Mouse (Mus musculus) neural tube, embryonic 13.5 days (tissue): ENCODE results near the gene Nrg4. TPM values are rescaled to one million over a fixed set of nuclear protein-coding genes. Genes with fewer than 3 reads are reported as not detected.
A peak's percentile ranks its signal among the peaks of the same experiment; 100 is the strongest.
"Not testable (repeated sequence)": the region's sequence is repeated elsewhere in the genome, so short reads cannot be mapped to it uniquely, and the experiment has no call there.

Source experiments
- ATAC-seq: fragments of 200-750 bp; cut with Nextera tagmentation; 2 replicates; pipeline ENCODE4 v1.8.0; 2017; ENCODE audit warnings: low read depth, mild to moderate bottlenecking, moderate TSS enrichment, moderate library complexity
- H3K27ac ChIP-seq: fragments of 300-500 bp; sonication (generic); replicated peaks from 2 replicates; pipeline ENCODE4 v1.5.1; 2015; ENCODE audit warnings: moderate library complexity, mild to moderate bottlenecking, inconsistent platforms
- H3K27me3 ChIP-seq: fragments of 300-500 bp; sonication (generic); 2 replicates; pipeline ENCODE4 v1.6.1; 2015; ENCODE audit warnings: mild to moderate bottlenecking, inconsistent platforms
- H3K36me3 ChIP-seq: fragments of 300-500 bp; sonication (generic); 2 replicates; pipeline ENCODE4 v1.6.1; 2015; ENCODE audit warnings: mild to moderate bottlenecking, inconsistent platforms
- H3K4me1 ChIP-seq: fragments of 300-500 bp; sonication (generic); replicated peaks from 2 replicates; pipeline ENCODE4 v1.6.1; 2015; ENCODE audit warnings: inconsistent platforms
- H3K4me2 ChIP-seq: fragments of 300-500 bp; sonication (generic); 2 replicates; pipeline ENCODE4 v1.6.1; 2015; ENCODE audit warnings: inconsistent platforms, mild to moderate bottlenecking, moderate library complexity
- H3K4me3 ChIP-seq: fragments of 300-500 bp; sonication (generic); 2 replicates; pipeline ENCODE4 v1.5.1; 2015; ENCODE audit warnings: mild to moderate bottlenecking, inconsistent platforms
- H3K9ac ChIP-seq: fragments of 300-500 bp; sonication (generic); 2 replicates; pipeline ENCODE4 v1.6.1; 2015; ENCODE audit warnings: moderate library complexity, mild to moderate bottlenecking, inconsistent platforms
- H3K9me3 ChIP-seq: fragments of 300-500 bp; sonication (generic); 2 replicates; pipeline ENCODE4 v1.6.1; 2016; ENCODE audit warnings: inconsistent platforms
- WGBS: fragments of 180-500 bp; shearing (Covaris S2); methylation state at CpG from one replicate; pipeline ENCODE4 v1.1.7; 2015; 5-methylcytosine and 5-hydroxymethylcytosine counted together
- polyA plus RNA-seq: library from polyadenylated mRNA; unstranded; fragments of >200 nt; fragmentation: Nextera tagmentation; extraction: Ambion mirVana; gene quantifications from 2 replicates; pipeline ENCODE4 v1.2.1, GENCODE M21; 2015

The Nrg4 gene
- polyA plus RNA-seq, 1 experiment from 2014 or later = 1.1 TPM

DNA sequence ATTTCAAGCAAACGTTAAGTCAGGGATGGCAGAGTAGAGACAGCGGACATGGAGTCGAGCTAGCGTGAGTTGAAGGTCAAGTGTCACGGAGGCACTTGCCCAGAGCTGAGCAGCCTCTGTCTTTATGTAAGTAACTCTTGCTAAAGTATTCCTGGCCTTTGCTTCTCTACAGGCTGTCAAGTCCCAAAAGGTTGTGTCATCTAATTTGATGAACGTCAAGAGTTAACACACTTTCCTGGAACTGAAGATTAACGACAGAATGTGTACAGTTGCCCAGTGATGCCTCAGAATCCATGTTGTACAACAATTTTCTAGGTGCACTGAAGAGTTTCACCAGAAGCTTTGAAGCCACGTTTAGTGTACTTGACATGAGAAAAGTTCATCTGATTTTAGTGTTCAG, 80.2 kb downstream of the Nrg4 start:
- no peak for ATAC-seq
- no peak overlapping the region for H3K27ac ChIP-seq
- 75% methylated on average over 8 of the region's 8 CpGs for WGBS
- 0 out of 2 replicates have a peak, but pooled peaks cover 2% of the 10 kb centered on the region for H3K27me3 ChIP-seq
- H3K36me3 ChIP-seq = no peaks in the 10 kb centered on the region
- H3K9ac ChIP-seq = no peak overlapping the region
- H3K4me2 ChIP-seq = no peak overlapping the region
- no peaks in the 10 kb centered on the region for H3K4me1 ChIP-seq
- no peaks in the 10 kb centered on the region for H3K9me3 ChIP-seq
- H3K4me3 ChIP-seq = no peak overlapping the region

DNA sequence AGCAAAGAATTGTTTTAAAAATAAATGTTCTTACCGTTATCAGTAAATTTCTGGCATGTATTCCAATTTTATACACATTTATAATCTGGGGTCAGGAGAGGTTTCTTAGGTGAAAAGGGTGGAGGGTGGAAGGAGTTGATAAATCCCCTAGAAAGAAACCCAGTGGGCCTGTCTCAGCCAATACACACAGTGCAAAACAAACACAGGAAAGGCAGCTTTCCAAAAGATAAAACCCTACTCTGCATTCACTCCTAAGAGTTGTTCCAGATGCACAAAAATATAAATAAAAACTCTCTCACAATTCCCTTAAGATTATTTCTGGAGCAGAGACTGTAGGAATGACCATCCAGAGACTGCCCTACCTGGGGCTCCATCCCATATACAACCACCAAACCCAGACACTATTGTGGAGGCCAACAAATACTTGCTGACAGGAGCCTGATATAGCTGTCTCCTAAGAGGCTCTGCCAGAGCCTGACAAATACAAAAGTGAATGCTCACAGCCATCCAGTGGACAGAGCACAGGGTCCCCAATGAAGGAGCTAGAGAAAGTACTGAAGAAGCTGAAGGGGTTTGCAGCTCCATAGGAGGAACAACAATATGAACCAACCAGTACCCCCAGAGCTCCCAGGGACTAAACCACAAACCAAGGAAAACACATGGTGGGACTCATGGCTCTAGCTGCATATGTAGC, 81.4 kb downstream of the Nrg4 start:
- ATAC-seq, H3K9ac ChIP-seq, H3K4me2 ChIP-seq, H3K36me3 ChIP-seq, H3K27me3 ChIP-seq, H3K4me1 ChIP-seq, H3K4me3 ChIP-seq, H3K27ac ChIP-seq, H3K9me3 ChIP-seq: not testable (repeated sequence)
- 93% methylated on average over 1 of the region's 1 CpGs for WGBS

GRCm38 (mm10) chr9:55244079-55244478, 82.6 kb downstream of the Nrg4 start:
- 74% methylated on average over 3 of the region's 3 CpGs for WGBS
- Histone ChIP-seq H3K36me3 (no peaks in the 10 kb centered on the region), H3K4me2 (no peak overlapping the region), H3K4me3 (no peak overlapping the region), H3K27me3 (0 out of 2 replicates have a peak, but pooled peaks cover 2% of the 10 kb centered on the region), H3K9ac (no peak overlapping the region), H3K27ac (no peak overlapping the region), H3K9me3 (no peaks in the 10 kb centered on the region), H3K4me1 (no peaks in the 10 kb centered on the region)
- ATAC-seq = no peak

GRCm38 (mm10) chr9:55243280-55243679, 83.4 kb downstream of the Nrg4 start:
- Histone ChIP-seq H3K4me3 (no peak overlapping the region), H3K36me3 (no peaks in the 10 kb centered on the region), H3K9me3 (no peaks in the 10 kb centered on the region), H3K4me1 (no peaks in the 10 kb centered on the region), H3K4me2 (no peak overlapping the region), H3K27me3 (0 out of 2 replicates have a peak, but pooled peaks cover 2% of the 10 kb centered on the region), H3K9ac (no peak overlapping the region), H3K27ac (no peak overlapping the region)
- ATAC-seq = no peak
- WGBS = 79% methylated on average over 3 of the region's 3 CpGs

GRCm38 (mm10) chr9:55241863-55242685, 84.6 kb downstream of the Nrg4 start:
- H3K9ac ChIP-seq = no peak overlapping the region
- WGBS = 43% methylated on average over 24 of the region's 24 CpGs

GRCm38 (mm10) chr9:55240852-55241251, 85.8 kb downstream of the Nrg4 start:
- H3K9ac ChIP-seq = no peak overlapping the region
- H3K4me3 ChIP-seq = no peak overlapping the region
- no peaks in the 10 kb centered on the region for H3K9me3 ChIP-seq
- H3K36me3 ChIP-seq = no peaks in the 10 kb centered on the region
- ATAC-seq = no peak
- no peak overlapping the region for H3K4me2 ChIP-seq
- H3K27ac ChIP-seq = no peak overlapping the region
- H3K4me1 ChIP-seq = no peaks in the 10 kb centered on the region
- H3K27me3 ChIP-seq = 0 out of 2 replicates have a peak, but pooled peaks cover 2% of the 10 kb centered on the region
- 89% methylated on average over 5 of the region's 5 CpGs for WGBS

More at GRCm38 (mm10) chr9:55241863-55242685, 84.6 kb downstream of the Nrg4 start:
- peak overlapping the region; percentile 17 for H3K4me3 ChIP-seq
- peak overlapping the region; percentile 47 for H3K4me2 ChIP-seq
- H3K27ac ChIP-seq = no peak overlapping the region
- H3K27me3 ChIP-seq = 0 out of 2 replicates have a peak, but pooled peaks cover 2% of the 10 kb centered on the region
- H3K4me1 ChIP-seq = no peaks in the 10 kb centered on the region
- no peak for ATAC-seq
- H3K9me3 ChIP-seq = no peaks in the 10 kb centered on the region
- H3K36me3 ChIP-seq = no peaks in the 10 kb centered on the region

DNA sequence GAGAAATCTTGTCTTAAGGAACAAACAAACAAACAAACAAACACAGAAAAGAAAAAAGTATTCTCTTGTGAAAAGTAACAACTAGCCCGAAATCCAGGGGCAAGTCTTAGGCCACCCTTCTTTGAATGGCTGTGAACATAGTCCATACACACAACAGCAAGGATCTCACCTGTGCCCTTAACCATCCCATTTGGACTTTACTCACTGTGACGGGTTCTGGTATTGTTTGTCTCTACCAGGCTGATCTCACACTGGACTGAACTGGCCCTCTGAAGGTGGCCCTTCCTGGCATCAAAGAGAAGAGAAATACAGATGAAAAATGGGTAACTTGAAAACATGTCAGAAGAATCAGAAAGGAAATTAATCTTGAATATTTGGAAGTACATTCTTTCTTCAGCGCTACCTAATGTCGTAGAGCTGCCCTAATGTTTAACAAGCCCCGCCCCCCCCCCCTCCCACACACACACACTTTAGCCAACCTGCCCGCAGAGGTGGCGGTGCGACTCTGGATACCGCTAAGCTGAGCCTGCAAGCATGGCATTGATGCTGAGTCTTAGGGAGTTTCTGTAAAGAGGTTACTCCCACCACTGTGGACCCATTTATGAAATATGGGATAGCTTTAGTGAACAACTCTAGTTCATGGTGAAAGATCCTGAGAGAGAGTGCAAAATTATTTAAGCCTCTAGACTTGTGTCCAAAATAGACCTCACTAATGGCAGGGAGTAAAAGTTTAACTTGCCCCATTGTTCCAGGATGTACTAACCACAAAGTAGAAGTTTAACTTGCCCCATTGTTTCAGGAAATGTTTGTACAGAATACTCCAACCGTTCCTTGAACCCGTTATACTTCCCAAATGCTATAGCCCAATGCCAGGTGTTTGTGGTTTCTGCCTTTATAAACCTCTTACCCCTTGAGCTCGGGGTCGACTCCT, 90.1 kb downstream of the Nrg4 start:
- H3K9me3 ChIP-seq = no peaks in the 10 kb centered on the region
- H3K4me3 ChIP-seq = no peak overlapping the region
- H3K27ac ChIP-seq = no peak overlapping the region
- no peak overlapping the region for H3K9ac ChIP-seq
- WGBS = 74% methylated on average over 13 of the region's 13 CpGs
- no peak overlapping the region for H3K4me2 ChIP-seq
- H3K27me3 ChIP-seq = no peaks in the 10 kb centered on the region
- H3K4me1 ChIP-seq = no peaks in the 10 kb centered on the region
- no peak for ATAC-seq
- no peaks in the 10 kb centered on the region for H3K36me3 ChIP-seq

DNA sequence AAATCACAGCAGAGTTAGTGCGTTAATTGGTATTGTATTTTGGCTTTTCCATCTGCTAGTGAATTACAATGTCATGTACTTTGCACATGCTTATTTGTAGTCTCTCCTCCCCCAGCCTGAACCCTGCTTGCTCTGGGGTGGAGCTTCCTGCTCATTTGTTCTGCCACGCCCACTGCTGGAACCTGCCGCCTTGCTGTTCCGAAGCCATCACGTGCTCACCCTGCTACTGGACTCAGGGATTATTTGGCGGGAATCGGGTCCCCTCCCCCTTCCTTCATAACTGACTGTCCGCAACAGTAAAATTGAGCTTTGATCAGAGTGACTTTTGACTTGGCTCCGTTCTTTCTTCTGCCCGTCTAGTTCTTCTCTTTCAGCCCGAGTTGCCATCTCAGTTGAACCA, 93.6 kb downstream of the Nrg4 start:
- WGBS = 69% methylated on average over 11 of the region's 11 CpGs
- not testable (repeated sequence) for H3K27ac ChIP-seq, H3K36me3 ChIP-seq, H3K27me3 ChIP-seq, H3K4me3 ChIP-seq, ATAC-seq, H3K4me2 ChIP-seq, H3K9me3 ChIP-seq, H3K9ac ChIP-seq, H3K4me1 ChIP-seq

DNA sequence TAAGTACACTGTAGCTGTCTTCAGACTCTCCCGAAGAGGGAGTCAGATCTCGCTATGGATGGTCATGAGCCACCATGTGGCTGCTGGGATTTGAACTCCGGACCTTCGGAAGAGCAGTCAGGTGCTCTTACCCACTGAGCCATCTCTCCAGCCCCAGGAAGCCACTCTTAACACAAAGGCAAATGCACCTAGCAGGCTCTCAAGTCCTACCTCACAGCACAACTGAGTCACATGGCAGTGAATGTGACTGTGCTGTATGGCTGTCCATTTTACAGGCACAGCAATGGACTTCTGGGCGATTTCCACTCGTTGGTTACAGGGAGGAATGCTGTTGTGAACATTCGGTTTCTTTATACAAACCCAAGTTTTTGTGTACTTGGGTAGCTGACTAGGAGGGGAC, 94.1 kb downstream of the Nrg4 start:
- no peaks in the 10 kb centered on the region for H3K36me3 ChIP-seq
- no peak overlapping the region for H3K27ac ChIP-seq
- no peaks in the 10 kb centered on the region for H3K9me3 ChIP-seq
- no peaks in the 10 kb centered on the region for H3K4me1 ChIP-seq
- no peak overlapping the region for H3K4me3 ChIP-seq
- no peak for ATAC-seq
- H3K9ac ChIP-seq = no peak overlapping the region
- 87% methylated on average over 7 of the region's 7 CpGs for WGBS
- H3K4me2 ChIP-seq = no peak overlapping the region
- H3K27me3 ChIP-seq = no peaks in the 10 kb centered on the region

DNA sequence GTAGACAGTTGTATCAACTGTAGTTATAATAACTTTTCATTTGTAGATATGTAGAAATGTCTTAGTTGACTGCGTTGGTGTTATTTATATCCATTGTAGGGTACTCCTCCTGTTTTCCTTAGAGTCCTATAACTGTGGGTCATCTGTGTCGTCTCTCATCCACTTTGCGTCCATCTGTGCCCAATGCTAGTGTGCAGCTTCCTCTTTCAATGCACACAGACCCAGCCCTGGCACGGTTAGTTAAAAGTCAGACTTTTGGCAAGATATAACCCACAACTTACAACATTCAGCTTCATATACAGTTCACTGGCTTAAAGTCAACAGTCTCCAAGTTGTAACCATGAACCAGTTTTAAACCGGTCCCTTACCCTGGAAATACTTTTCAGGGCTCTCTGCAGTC, 94.5 kb downstream of the Nrg4 start:
- H3K4me1 ChIP-seq = no peaks in the 10 kb centered on the region
- H3K4me2 ChIP-seq = no peak overlapping the region
- ATAC-seq = no peak
- H3K27me3 ChIP-seq = no peaks in the 10 kb centered on the region
- H3K9ac ChIP-seq = no peak overlapping the region
- no peak overlapping the region for H3K27ac ChIP-seq
- no peaks in the 10 kb centered on the region for H3K36me3 ChIP-seq
- WGBS = 94% methylated on average over 5 of the region's 5 CpGs
- H3K9me3 ChIP-seq = no peaks in the 10 kb centered on the region
- no peak overlapping the region for H3K4me3 ChIP-seq

- Histone ChIP-seq H3K9ac (no peak overlapping the region), H3K4me3 (no peak overlapping the region), H3K4me2 (no peak overlapping the region), H3K27ac (no peak overlapping the region), H3K9me3 (no peaks in the 10 kb centered on the region), H3K36me3 (no peaks in the 10 kb centered on the region), H3K27me3 (no peaks in the 10 kb centered on the region), H3K4me1 (no peaks in the 10 kb centered on the region)
- WGBS = 68% methylated on average over 6 of the region's 6 CpGs
- ATAC-seq = no peak
Observed at GRCm38 (mm10) chr9:55231544-55231943, 95.1 kb downstream of the Nrg4 start.

DNA sequence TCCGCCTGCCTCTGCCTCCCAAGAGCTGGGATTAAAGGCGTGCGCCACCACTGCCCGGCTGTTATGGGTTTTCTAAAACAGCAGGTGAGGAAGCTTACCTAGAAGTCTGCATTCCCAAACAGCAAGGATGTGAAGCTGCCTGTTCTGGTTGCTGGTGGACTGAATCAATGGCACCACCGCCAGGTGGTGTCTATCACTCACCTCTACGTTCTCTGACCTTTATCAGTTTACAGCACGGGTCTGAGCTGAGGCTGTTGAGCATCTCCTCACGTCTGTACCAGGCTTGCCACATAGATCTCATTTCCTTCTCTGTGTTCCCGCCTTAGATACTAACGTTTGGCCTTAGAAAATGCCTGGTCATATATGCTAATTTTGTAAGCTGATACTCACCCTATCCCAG, 97.6 kb downstream of the Nrg4 start:
- no peaks in the 10 kb centered on the region for H3K4me1 ChIP-seq
- H3K27ac ChIP-seq = no peak overlapping the region
- H3K36me3 ChIP-seq = peaks cover 20% of the 10 kb centered on the region
- no peak for ATAC-seq
- H3K4me2 ChIP-seq = no peak overlapping the region
- H3K4me3 ChIP-seq = no peak overlapping the region
- H3K9ac ChIP-seq = no peak overlapping the region
- H3K9me3 ChIP-seq = no peaks in the 10 kb centered on the region
- 76% methylated on average over 10 of the region's 10 CpGs for WGBS
- H3K27me3 ChIP-seq = no peaks in the 10 kb centered on the region
